Mouse (Mus musculus): ENCODE data around the gene Gm28047.

- TF ChIP-seq POLR2A (IDR thresholded peaks at IDR 0.05; ENCODE audit: low read depth, low read length) (no peak), CTCF (IDR thresholded peaks at IDR 0.05; ENCODE audit: extremely low read depth, insufficient read depth, insufficient read length, insufficient replicate concordance) (no peak)
These were observed 150.3 kb downstream of the Gm28047 start for GRCm38 (mm10) chr15:102474520-102474919.
